Mouse (Mus musculus): Measurements from ENCODE around the gene Phldb2. TPM values are rescaled to one million over a fixed set of nuclear protein-coding genes. Genes with fewer than 3 reads are reported as not detected.

The Phldb2 gene
- total RNA-seq, 2 experiments from 2014 or later = 7.4 to 10.0 TPM

GRCm38 (mm10) chr16:45798591-45798990 lies 154.8 kb downstream of the Phldb2 start:
- no peak for DNase-seq (ENCODE audit: low spot score in 2 of 2)

GRCm38 (mm10) chr16:45796815-45797214 lies 156.6 kb downstream of the Phldb2 start:
- no peak for DNase-seq (ENCODE audit: low spot score in 2 of 2)

GRCm38 (mm10) chr16:45795188-45795693 lies 158.2 kb downstream of the Phldb2 start:
- DNase-seq (ENCODE audit: low spot score in 2 of 2) = no peak

GRCm38 (mm10) chr16:45792781-45793180 lies 160.6 kb downstream of the Phldb2 start:
- DNase-seq (ENCODE audit: low spot score in 2 of 2) = no peak

- DNase-seq (ENCODE audit: low spot score in 2 of 2) = no peak
These were observed 162.1 kb downstream of the Phldb2 start for GRCm38 (mm10) chr16:45791286-45791685.

GRCm38 (mm10) chr16:45789311-45789710 lies 164.1 kb downstream of the Phldb2 start:
- DNase-seq (ENCODE audit: low spot score in 2 of 2) = no peak

- DNase-seq (ENCODE audit: low spot score in 2 of 2) = no peak
These were observed 165.7 kb downstream of the Phldb2 start for GRCm38 (mm10) chr16:45787650-45788049.

- DNase-seq (ENCODE audit: low spot score in 2 of 2) = no peak
These were observed 166.8 kb downstream of the Phldb2 start for GRCm38 (mm10) chr16:45786639-45787038.

- no peak for DNase-seq (ENCODE audit: low spot score in 2 of 2)
These were observed 173.4 kb downstream of the Phldb2 start for GRCm38 (mm10) chr16:45780001-45780400.

GRCm38 (mm10) chr16:45774813-45775212 lies 178.6 kb downstream of the Phldb2 start:
- no peak for DNase-seq (ENCODE audit: low spot score in 2 of 2)

- no peak for DNase-seq (ENCODE audit: low spot score in 2 of 2)
These were observed 182.5 kb downstream of the Phldb2 start for GRCm38 (mm10) chr16:45770914-45771313.

GRCm38 (mm10) chr16:45767853-45768640 lies 185.4 kb downstream of the Phldb2 start:
- DNase-seq (ENCODE audit: low spot score in 2 of 2) = peak in 1 of 2 experiments; percentile 16

- no peak for DNase-seq (ENCODE audit: low spot score in 2 of 2)
These were observed 186.0 kb downstream of the Phldb2 start for GRCm38 (mm10) chr16:45767434-45767833.

- DNase-seq (ENCODE audit: low spot score in 2 of 2) = no peak
These were observed 187.4 kb downstream of the Phldb2 start for GRCm38 (mm10) chr16:45765801-45766494.

GRCm38 (mm10) chr16:45765102-45765501 lies 188.3 kb downstream of the Phldb2 start:
- no peak for DNase-seq (ENCODE audit: low spot score in 2 of 2)

- no peak for DNase-seq (ENCODE audit: low spot score in 2 of 2)
These were observed 190.4 kb downstream of the Phldb2 start for GRCm38 (mm10) chr16:45762859-45763505.

GRCm38 (mm10) chr16:45761425-45761824 lies 192.0 kb downstream of the Phldb2 start:
- no peak for DNase-seq (ENCODE audit: low spot score in 2 of 2)

- DNase-seq (ENCODE audit: low spot score in 2 of 2) = no peak
These were observed 194.6 kb downstream of the Phldb2 start for GRCm38 (mm10) chr16:45758726-45759269.

GRCm38 (mm10) chr16:45757421-45758078 lies 195.8 kb downstream of the Phldb2 start:
- peak in 1 of 2 experiments; percentile 14 for DNase-seq (ENCODE audit: low spot score in 2 of 2)

GRCm38 (mm10) chr16:45756855-45757254 lies 196.5 kb downstream of the Phldb2 start:
- DNase-seq (ENCODE audit: low spot score in 2 of 2) = peak; percentile 20 to 45
